Mouse (Mus musculus): ENCODE results near the gene Armc5.

Gene Armc5

DNA sequence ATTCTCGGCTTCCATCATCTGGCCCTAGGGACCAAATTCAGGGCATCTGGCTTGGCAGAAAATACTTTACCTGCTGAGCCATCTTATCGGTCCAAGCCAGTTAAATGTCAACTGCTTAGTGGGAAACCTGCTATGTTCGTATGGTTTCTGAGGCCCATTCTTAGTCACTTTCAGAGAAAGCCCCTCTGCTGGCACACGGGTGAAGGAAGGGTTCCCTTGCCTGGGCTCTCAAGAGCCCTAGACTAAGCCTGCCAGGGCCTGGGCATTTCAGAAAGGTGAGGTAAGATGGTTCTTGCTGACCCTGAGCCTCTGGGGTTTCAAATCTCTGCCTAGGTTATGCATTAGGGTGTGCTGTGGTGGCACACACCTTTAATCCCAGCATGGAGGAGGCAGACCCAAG lies 8.4 kb downstream of the Armc5 start:
- no peak for DNase-seq (ENCODE audit: extremely low spot score, low read depth, low spot score)

DNA sequence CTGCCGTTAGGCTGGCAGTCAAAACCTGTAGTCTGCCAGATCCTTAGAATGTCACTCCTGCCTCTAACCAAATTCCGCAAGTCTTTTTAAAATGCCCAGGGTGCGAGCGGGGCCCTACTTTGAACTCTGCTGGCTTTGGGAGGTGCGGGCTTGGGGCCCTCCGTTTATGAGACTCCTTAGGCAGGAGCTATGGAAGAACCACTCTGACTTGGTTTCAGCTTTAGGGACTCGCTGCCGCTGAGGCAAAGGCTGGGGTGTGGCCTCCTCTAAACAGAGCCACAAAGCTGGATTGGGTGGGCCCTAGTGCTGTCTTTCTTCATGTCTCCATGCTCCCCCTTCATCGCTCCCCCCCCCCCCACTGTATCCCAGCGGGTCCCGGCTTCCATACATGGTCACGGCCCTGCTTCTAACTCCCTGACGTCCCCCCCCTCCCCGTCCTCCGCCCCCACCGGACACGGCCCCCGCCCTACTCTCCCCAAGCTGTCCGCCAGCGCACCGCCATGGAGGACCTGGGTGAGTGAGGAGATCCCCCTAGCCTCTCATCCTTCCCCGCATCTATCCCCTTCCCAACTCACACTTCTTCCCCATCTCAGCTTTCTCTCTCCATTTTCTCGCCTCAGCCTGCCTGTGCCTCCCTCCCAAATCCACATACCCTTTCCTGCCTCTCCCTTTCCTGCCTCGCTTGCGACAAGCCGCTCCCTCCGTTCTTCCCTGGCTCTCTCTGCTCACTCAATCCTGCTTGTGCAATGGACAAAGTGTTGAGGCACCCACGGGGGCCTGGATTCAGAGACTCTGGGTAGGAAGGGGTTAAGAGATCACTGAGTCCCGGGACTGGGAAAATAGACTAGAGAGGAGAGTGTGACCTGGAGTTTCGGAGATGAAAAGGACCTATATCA lies 9.6 kb downstream of the Armc5 start, which contains the start of gene Tgfb1i1:
TSS of gene Tgfb1i1 (plus strand) at position 317 of the 896 bp plus-strand sequence.
- no peak for DNase-seq (ENCODE audit: extremely low spot score, low read depth, low spot score)

GRCm38 (mm10) chr7:128247443-128247842 lies 10.3 kb downstream of the Armc5 start:
- DNase-seq (ENCODE audit: extremely low spot score, low read depth, low spot score) = peak; percentile 70

DNA sequence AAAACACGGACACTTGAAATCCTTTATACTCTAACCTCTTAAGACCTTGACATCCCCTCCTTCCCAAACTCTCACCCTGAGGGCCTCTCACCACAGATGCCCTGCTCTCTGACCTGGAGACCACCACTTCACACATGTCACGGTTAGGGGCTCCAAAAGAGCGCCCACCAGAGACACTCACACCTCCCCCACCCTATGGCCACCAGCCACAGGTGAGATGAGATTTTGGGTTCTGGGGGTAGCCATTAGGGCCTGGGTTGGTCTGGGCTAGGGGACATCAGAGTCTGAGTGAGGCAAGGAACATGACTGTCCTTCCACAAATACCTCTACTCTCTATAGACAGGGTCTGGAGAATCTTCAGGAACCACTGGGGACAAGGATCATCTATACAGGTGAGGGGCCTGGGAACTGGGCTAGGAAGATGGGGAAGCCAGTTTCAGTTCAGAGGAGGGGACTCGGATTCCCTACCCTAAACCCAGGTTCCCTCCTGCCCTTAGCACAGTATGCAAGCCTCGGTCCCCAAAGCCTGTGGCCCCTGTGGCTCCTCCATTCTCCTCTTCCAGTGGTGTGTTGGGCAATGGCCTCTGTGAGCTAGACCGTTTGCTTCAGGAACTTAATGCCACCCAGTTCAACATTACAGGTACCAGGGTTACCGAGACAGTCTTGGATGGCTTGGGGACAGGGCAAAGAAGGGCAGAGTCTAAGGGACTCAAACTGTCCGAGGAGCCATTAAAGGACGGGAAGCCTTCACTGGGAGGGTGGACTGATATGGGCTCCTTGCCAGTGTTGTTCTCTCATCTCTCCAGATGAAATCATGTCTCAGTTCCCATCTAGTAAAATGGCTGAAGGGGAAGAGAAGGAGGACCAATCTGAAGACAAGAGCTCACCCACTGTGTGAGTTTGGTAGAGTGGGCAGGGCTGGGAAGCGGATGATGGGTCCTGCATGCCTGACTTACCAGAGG lies 11.2 kb downstream of the Armc5 start:
- no peak for DNase-seq (ENCODE audit: extremely low spot score, low read depth, low spot score)

DNA sequence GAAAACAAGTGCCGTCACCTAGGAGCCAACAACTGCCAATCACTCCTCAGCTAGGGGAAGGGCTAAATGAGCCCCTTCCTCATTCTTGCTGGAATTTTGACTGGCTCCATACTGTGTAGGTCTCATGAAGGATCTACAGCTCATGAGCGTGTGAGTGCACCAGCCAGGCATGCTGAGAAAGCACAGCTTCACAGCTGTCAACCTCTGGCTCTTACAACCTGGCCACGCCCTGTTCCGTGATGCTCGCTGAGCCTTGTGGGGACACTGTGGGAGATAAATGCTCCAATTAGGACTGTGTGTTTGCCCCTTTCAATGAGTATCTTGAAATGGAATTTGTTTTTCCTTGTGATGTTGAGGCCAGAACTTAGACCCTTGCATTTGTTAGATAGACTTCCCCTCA lies 12.9 kb downstream of the Armc5 start:
- no peak for DNase-seq (ENCODE audit: extremely low spot score, low read depth, low spot score)

- DNase-seq (ENCODE audit: extremely low spot score, low read depth, low spot score) = no peak
Measured at GRCm38 (mm10) chr7:128251946-128252345, 14.8 kb downstream of the Armc5 start.

DNA sequence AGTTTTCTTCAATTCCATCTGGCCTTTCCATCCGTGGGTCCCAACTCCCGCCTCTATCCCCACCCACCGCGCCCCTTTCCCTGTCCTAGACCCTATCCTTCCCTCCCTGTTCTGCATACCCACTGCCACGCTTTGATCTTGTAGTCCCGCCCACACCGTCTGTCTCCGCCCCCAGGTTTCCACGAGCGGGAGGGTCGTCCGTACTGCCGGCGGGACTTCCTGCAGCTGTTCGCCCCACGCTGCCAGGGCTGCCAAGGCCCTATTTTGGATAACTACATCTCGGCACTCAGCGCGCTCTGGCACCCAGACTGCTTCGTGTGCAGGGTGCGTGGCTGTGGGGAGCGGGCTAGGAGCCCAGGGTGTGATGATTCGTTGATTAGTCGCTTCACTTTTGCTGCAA lies 15.5 kb downstream of the Armc5 start:
- no peak for DNase-seq (ENCODE audit: extremely low spot score, low read depth, low spot score)

GRCm38 (mm10) chr7:128254978-128255377 lies 17.8 kb downstream of the Armc5 start:
- DNase-seq (ENCODE audit: extremely low spot score, low read depth, low spot score) = no peak

DNA sequence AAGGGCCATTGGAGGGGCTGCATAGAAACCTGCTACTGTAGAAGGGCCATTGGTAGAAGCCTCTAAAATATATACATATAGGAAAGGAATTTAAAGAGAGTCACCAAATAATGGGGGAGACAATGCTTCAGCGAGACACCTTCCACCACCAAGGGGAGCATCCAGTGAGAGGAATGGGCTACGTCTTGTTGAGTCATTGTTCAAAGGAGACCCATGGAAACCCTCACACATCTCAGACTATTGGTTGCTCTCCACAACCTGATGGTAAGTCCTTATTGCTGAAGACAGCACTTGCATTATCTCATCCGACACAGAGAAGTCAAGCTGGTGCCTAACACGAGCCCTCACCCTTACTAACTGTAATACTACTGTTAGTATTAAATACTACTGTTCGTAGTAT lies 18.6 kb downstream of the Armc5 start:
- no peak for DNase-seq (ENCODE audit: extremely low spot score, low read depth, low spot score)

DNA sequence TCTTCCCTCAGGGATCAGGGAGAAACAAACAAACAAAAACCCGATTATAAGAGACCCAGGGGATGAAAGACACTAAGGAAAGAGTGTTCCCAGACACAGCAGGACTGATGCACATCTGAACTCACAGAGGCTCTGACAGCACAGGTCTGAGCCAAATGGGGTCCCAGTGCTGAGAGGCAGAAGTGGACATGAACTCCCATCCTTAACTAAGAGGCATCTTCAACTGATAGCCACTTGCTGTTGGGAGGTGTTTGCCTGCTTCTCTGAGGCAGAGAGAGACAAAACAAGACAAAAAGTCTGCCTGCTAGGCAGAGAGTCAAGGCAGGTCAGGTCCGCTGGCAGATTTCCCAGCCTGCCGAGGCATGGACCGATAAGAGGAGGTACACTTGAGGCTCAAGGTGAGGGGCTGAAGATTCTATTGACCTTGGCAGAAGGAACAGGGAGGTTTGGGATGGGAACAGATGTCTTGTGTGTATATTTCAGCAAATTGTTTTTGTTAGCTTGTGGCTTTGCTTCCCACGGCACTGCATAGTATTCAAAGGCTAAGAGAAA lies 19.7 kb downstream of the Armc5 start:
- no peak for DNase-seq (ENCODE audit: extremely low spot score, low read depth, low spot score)

DNA sequence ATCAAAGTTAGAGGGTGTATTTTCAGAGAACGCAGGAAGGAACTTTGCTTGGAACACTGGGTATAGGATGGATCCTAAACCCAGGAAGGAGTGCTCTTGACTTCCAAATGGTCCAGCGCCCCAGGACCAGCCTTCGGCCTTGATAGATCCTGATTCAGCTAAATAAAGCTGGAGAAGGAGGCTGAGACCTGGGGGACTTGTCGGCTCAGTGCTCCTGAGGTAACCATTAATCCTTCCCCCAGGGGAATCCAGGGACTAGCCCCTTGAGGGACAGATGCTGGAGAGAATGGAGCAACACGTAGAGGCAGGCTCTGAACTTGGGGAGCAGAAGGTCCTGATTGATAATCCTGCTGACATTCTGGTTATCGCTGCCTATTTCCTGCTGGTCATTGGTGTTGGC lies 28.3 kb downstream of the Armc5 start, which contains the start of gene Slc5a2:
TSS of gene Slc5a2 (plus strand) at position 247 of the 400 bp plus-strand sequence.
- DNase-seq (ENCODE audit: extremely low spot score, low read depth, low spot score) = no peak

DNA sequence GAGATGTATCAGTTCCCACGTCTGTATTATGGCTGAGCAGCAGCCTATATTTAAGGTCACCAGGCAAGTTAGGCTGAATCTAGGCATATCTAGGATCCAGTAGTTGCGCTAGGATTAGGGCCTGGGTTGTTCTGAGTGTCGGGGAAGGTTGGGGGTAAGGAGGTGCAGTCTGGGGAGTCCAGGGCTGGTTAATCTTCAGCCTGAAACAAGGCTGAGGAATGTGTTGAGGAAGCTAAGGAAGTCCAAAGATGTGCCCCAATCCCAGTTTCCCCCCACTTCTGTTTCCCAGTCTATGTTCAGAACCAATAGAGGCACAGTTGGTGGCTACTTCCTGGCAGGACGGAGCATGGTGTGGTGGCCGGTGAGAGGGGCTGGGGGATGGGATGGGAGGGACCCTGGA lies 28.9 kb downstream of the Armc5 start:
- no peak for DNase-seq (ENCODE audit: extremely low spot score, low read depth, low spot score)

DNA sequence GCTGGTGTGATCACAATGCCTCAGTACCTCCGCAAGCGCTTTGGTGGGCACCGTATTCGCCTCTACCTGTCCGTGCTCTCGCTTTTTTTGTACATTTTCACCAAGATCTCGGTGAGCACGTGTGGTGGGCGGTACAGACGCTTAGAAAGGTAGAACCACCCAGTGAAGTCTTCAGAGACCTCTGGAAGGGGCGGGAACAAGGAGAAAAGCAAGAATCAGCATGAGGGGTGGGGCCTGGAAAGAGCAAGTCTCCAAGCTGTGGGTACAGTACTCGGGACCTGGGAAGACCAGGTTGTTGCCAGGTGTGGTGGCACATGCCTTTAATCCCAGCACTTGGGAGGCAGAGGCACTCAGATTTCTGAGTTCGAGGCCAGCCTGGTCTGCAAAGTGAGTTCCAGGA lies 30.2 kb downstream of the Armc5 start:
- DNase-seq (ENCODE audit: extremely low spot score, low read depth, low spot score) = no peak

- no peak for DNase-seq (ENCODE audit: extremely low spot score, low read depth, low spot score)
Measured at GRCm38 (mm10) chr7:128267813-128268212, 30.7 kb downstream of the Armc5 start.

DNA sequence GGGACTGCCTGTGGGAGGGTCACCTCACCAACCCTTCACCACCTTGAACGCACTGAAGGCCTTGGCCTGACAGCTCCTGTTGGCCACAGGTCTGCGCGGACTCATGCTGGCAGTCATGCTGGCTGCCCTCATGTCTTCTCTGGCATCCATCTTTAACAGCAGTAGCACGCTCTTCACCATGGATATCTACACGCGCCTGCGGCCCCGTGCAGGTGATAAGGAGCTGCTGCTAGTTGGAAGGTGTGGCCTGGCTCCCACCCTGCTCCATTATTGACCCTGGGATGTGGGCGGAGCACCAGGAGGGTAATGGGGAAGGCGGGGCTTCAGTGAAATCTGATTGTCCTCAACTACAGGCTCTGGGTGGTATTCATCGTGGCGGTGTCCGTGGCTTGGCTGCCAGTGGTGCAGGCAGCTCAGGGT lies 33.3 kb downstream of the Armc5 start:
- no peak for DNase-seq (ENCODE audit: extremely low spot score, low read depth, low spot score)

DNA sequence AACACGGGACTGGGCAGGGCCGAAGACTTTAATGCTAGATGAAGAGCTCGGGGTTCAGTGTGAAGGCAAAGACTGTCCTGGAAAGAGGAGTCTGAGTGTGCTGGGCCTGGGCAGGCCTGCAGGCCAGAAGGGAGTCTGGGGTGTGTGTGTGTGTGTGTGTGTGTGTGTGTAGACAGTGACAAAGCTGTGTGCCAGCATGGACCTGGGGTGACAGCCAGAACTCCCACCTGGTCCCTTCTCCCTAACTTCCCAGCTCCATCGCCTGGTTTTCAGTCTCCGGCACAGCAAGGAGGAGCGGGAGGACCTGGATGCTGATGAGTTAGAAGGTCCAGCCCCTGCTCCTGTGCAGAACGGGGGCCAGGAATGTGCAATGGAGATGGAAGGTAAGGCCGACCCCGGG lies 34.4 kb downstream of the Armc5 start:
- no peak for DNase-seq (ENCODE audit: extremely low spot score, low read depth, low spot score)

DNA sequence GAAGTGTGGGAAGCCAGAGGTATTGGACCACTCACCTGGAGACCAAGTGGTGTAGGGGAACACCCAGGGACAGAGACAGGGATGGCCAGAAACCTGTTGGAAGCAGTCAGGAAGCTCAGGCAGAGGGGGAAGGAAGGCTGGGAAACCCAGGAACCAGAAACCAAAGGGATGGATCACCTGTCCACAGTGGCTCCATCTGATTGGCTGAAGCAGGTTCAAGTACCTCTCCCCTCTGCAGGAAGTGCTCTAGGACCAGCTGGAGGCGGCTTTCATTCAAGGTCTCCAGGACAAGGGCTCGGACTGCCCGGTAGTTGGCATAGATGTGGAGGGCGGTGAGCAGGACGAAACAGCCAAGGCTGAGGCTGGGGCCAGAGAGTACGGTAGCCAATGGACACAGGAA lies 38.9 kb downstream of the Armc5 start:
- no peak for DNase-seq (ENCODE audit: extremely low spot score, low read depth, low spot score)

GRCm38 (mm10) chr7:128279750-128280149 lies 42.6 kb downstream of the Armc5 start:
- no peak for DNase-seq (ENCODE audit: extremely low spot score, low read depth, low spot score)

GRCm38 (mm10) chr7:128281765-128282164 lies 44.6 kb downstream of the Armc5 start:
- DNase-seq (ENCODE audit: extremely low spot score, low read depth, low spot score) = no peak

DNA sequence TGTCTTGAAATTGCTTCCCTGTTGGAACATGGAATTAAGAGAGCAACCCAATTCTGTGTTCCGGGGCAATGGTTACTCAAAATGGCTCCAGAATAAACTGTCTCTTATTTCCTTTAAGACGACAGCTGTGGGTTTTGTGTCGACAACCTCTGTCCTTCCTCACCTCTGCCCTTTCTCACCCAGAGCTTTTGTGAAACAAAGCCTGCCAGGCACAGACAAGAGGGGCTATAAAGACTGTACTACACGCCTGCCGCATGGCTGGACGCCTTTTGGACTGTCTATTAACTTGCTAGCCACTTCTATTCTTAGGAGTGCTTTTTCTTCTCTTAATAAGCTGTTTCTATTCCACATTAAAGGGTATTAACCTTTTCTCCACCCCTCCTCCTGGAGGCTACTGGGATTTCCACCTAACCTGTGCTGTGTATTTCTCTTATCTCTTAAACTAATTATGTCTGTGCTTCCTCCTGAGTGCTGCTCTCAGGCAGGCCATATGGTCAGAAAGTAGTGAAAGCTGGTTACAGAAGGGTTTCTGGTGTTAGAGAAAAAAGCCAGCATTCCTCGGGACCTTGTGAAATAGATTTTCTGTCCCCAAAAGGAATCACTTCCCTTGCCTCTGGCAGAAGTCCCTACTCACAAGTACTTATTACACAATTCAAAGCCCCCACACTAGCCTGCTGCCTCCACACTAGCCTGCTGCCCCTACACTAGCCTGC lies 45.5 kb downstream of the Armc5 start:
- no peak for DNase-seq (ENCODE audit: extremely low spot score, low read depth, low spot score)

- DNase-seq (ENCODE audit: extremely low spot score, low read depth, low spot score) = no peak
Measured at GRCm38 (mm10) chr7:128284047-128284446, 46.9 kb downstream of the Armc5 start.
